Mouse (Mus musculus): Measurements from ENCODE around the gene Msto1. TPM values are rescaled to one million over a fixed set of nuclear protein-coding genes. Genes with fewer than 3 reads are reported as not detected.
"Not testable (repeated sequence)": the region's sequence is repeated elsewhere in the genome, so short reads cannot be mapped to it uniquely, and the experiment has no call there.

Gene Msto1
- 40.6 and 41.3 TPM in 2 replicates for polyA plus RNA-seq (2015; fragmentation: Nextera tagmentation; extraction: Ambion mirVana)

DNA sequence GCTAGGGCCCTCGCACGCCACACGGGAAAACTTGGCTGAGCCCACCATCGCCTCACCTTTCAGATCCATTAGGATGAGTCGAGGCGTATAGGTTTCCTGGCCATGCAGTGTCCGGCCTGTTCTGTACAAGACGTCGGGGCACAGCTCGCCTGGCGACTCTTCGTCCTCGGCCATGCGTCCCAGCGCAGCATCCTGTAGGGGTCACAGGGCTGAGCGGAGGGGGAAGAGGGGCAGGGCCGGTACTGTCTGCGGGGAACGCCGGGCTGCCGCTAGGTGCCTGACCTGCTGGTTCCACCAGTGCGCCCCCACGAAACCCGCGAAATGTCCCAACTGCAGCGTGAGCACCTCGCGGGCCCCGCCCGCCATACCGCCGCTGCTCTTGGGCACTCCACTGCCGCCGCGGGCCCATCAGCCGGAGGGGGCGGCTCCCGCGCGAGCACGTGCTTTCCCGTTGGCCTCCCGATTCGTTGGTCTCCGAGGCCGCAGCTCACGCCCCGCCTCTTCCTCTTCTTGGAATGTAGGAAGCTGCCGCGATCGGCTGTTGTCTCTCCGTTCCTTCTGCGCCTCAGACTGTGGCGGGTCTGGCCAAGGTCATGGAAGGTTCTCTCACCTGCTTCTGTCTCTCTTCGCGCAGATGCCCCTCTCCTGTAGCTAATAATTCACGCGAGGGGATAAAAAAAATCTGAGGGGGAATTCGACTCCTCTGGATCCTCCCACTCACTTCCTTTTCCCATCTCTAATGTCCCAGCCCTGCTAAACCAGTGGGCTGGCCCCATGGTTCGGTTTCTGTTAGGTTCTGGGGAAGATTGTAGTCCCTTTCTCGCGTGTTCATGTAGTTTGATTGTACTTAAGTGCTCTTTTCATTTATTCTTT lies at the start of gene Msto1:
TSS of gene Msto1 (minus strand) at position 489 of the 873 bp plus-strand sequence.
- peak within 1 kb of the TSS; percentile 65 for H3K9ac ChIP-seq
- no peaks in the 10 kb centered on the region for H3K27me3 ChIP-seq
- H3K4me1 ChIP-seq: peaks cover 16% of the 10 kb centered on the region
- peak within 1 kb of the TSS; percentile 74 for H3K4me2 ChIP-seq
- peak; percentile 93 for ATAC-seq (ENCODE audit: insufficient number of reproducible peaks, low FRiP score, low TSS enrichment, low read depth)
- under 1% methylated on average over 62 of the region's 62 CpGs for WGBS
- peak within 1 kb of the TSS; percentile 88 for H3K27ac ChIP-seq
- peak within 1 kb of the TSS; percentile 74 for H3K4me3 ChIP-seq
- no peaks in the 10 kb centered on the region for H3K9me3 ChIP-seq
- H3K36me3 ChIP-seq: peaks cover 37% of the 10 kb centered on the region

DNA sequence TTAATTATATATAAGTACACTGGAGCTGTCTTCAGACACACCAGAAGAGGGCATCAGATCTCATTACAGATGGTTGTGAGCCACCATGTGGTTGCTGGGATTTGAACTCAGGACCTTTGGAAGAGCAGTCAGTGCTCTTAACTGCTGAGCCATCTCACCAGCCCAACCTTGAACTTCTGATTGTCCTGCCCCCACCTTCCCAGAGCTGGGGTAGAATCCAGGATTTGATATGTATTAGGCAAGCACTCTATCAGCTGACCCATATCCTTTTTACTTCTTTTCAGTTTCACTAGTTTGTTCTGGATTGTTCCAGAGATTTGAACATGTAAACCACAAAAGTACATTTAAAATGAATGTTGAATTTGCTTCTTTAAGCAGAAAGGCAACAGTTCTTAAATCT lies 49.4 kb upstream of the Msto1 start:
- H3K27ac ChIP-seq; H3K9ac ChIP-seq; H3K4me3 ChIP-seq; H3K4me1 ChIP-seq; H3K4me2 ChIP-seq; H3K27me3 ChIP-seq; ATAC-seq (ENCODE audit: insufficient number of reproducible peaks, low FRiP score, low TSS enrichment, low read depth); H3K9me3 ChIP-seq: not testable (repeated sequence)
- peaks cover 17% of the 10 kb centered on the region for H3K36me3 ChIP-seq

DNA sequence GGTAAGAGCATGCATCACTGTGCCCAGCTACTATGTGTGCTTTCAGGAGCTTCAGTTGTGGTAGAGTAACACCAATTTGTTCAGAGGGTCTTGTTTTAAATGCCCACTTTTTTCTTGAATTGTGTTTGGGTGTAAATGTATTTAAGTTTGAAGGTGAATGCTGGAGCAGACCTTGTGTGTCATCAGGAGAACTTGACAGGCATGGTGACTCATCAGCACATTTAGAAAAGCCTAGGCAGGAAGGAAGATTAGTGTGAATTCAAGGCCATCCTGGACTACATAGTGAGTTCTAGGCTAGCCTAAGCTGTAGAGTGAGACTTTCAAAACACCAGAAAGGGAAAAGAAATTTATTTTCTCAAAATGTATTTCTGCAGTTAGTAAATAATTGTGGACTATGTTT lies 39.9 kb upstream of the Msto1 start:
- Histone ChIP-seq H3K27me3 (no peaks in the 10 kb centered on the region), H3K36me3 (no peaks in the 10 kb centered on the region), H3K4me1 (peaks cover 18% of the 10 kb centered on the region; the same call in 1 of the 2 replicates), H3K9me3 (no peaks in the 10 kb centered on the region), H3K4me3 (no peak overlapping the region), H3K9ac (no peak overlapping the region), H3K4me2 (no peak overlapping the region), H3K27ac (no peak overlapping the region)
- no peak for ATAC-seq (ENCODE audit: insufficient number of reproducible peaks, low FRiP score, low TSS enrichment, low read depth)

DNA sequence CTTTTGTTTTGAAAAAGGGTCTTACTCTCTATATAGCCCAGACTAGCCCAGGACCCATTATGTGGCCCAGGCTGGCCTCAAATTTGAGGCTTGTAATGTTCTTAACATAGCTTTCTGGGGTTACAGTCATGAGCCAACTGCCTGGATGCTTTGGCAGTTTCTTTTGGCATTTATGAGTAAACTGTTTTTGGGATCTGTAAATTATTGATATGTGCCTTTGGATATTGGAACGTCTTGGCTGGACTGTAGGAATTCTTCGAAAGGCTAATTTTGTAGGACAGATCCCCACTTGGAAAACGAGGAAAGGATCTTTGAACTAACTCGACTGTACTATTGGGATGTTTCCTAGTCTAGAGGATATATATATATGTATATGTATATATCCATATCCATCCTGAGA lies 39.4 kb upstream of the Msto1 start:
- 79% methylated on average over 4 of the region's 4 CpGs for WGBS
- no peaks in the 10 kb centered on the region for H3K36me3 ChIP-seq
- no peak overlapping the region for H3K27ac ChIP-seq
- peaks cover 21% of the 10 kb centered on the region for H3K4me1 ChIP-seq
- no peak for ATAC-seq (ENCODE audit: insufficient number of reproducible peaks, low FRiP score, low TSS enrichment, low read depth)
- no peak overlapping the region for H3K4me2 ChIP-seq
- no peaks in the 10 kb centered on the region for H3K27me3 ChIP-seq
- no peak overlapping the region for H3K4me3 ChIP-seq
- no peak overlapping the region for H3K9ac ChIP-seq
- H3K9me3 ChIP-seq: no peaks in the 10 kb centered on the region

DNA sequence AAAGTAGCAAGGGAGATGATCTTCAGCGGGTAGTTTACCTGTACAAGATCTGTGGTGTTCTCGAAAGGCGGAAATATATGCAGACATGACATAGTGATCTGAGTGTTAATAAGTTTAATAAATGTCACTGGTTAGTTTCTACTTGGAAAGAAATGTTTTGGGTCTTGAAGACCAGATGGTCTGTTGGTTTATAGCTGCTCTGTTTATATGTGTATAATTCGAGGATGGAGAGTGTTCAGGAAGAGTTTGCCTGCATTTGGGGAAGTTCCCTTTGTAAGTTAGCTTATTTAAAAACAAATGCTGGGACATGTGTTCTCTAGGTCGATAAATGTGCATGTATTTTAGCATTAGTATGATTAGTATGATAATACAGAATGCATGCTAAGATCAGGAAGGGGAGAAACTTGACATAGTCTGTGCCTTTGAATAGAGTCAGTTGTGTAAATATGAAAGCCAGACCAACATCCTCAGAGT lies 37.6 kb upstream of the Msto1 start:
- peak overlapping the region; percentile 100 for H3K27ac ChIP-seq
- peak overlapping the region; percentile 84 for H3K4me3 ChIP-seq
- H3K4me1 ChIP-seq: peaks cover 30% of the 10 kb centered on the region
- peak overlapping the region; percentile 91 for H3K9ac ChIP-seq
- WGBS: 2% methylated on average over 5 of the region's 5 CpGs
- no peaks in the 10 kb centered on the region for H3K27me3 ChIP-seq
- ATAC-seq (ENCODE audit: insufficient number of reproducible peaks, low FRiP score, low TSS enrichment, low read depth): no peak
- H3K4me2 ChIP-seq: peak overlapping the region; percentile 50
- H3K9me3 ChIP-seq: no peaks in the 10 kb centered on the region
- H3K36me3 ChIP-seq: no peaks in the 10 kb centered on the region

DNA sequence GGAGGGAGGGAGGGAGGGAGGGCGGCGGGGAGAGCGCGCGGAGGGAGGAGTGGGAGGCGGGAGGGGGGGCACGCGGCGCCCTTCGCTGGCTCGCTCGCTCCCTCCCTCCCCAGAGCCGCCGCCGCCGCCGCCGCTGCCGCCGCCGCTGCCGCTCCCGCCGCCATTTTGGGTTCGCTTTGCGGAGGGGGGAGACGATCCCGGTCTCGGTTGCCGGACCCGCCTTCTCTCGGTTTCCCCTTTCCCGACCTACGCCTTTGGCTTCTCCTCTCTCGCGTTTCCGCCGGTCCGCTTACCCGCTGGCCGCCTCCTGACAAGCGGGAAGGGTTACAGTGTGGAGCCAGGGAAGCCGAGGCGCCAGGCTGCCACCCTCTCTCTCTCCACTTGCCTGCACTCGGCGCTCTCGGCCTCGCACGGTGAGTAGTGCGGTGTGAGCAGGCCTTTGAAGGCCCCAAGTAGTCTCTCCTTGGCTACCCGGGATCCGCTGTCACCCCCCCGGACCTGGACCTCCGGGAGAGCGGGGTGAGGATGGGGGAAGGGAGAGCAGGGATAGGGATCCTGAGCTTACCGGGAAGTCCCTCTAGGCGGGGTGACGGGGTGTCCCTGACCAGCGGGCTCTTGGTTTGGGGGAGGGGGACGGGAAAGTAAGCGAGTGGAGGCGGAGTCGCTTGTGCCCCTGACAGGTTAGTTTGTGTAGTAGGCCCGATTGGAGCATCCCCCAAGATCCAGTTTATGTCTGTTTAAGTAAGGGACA lies 37.0 kb upstream of the Msto1 start, which contains the start of the genes Ash1l and Dap3:
TSS of gene Ash1l (plus strand) at position 47 of the 751 bp plus-strand sequence.
TSS of gene Dap3 (minus strand) at position 606 of the 751 bp plus-strand sequence.
- peaks cover 30% of the 10 kb centered on the region for H3K4me1 ChIP-seq
- under 1% methylated on average over 42 of the region's 64 CpGs for WGBS
- peak within 1 kb of the TSS; percentile 91 for H3K9ac ChIP-seq
- H3K9me3 ChIP-seq: no peaks in the 10 kb centered on the region
- peak within 1 kb of the TSS; percentile 57 for H3K4me2 ChIP-seq
- H3K4me3 ChIP-seq: peak within 1 kb of the TSS; percentile 84
- no peaks in the 10 kb centered on the region for H3K27me3 ChIP-seq
- peak within 1 kb of the TSS; percentile 100 for H3K27ac ChIP-seq
- ATAC-seq (ENCODE audit: insufficient number of reproducible peaks, low FRiP score, low TSS enrichment, low read depth): peak; percentile 82
- H3K36me3 ChIP-seq: no peaks in the 10 kb centered on the region

DNA sequence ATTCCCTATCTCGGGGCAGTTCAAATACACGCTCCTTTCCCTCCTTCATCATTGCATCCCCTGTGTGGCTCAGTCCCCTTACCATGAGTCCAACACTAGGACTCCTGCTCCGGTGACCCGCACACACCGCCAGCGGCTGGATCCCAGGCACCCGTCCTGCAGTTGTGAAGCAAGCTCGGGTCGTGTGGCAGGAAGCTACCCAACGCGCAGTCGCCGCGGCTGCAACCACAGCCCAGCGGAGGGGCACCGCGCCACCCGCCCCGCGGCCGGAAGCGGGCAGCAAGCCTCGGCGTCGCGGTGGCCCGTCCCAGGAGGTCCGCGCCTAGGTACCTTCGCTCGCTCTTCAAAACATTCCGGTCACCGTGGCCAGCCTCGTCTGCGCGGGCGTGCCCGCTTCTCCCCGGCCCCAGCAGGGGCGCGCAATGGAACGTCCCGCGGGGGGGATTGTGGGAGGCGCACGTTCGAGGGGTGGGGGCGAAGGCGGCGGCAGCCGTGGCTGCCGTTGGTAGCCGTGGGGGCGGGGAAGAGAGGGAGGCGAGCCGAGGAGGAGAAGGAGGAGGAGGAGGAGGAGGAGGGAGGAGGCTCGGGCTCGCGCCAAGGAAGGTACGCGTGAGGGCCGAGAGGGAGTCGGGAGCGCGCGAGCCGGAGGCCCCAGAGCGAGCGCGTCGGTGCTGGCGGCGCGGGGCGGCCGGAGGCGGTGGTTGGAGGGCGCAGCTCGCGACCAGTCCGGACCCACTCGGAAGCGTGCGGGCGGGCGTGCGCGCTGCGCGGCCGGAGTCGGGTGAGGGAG lies 36.2 kb upstream of the Msto1 start:
- Histone ChIP-seq H3K9me3 (no peaks in the 10 kb centered on the region), H3K4me1 (peaks cover 30% of the 10 kb centered on the region), H3K27me3 (no peaks in the 10 kb centered on the region), H3K36me3 (no peaks in the 10 kb centered on the region), H3K4me2 (peak overlapping the region; percentile 57), H3K9ac (peak overlapping the region; percentile 91), H3K27ac (peak overlapping the region; percentile 100), H3K4me3 (peak overlapping the region; percentile 84)
- WGBS: under 1% methylated on average over 62 of the region's 92 CpGs
- peak; percentile 91 for ATAC-seq (ENCODE audit: insufficient number of reproducible peaks, low FRiP score, low TSS enrichment, low read depth)

DNA sequence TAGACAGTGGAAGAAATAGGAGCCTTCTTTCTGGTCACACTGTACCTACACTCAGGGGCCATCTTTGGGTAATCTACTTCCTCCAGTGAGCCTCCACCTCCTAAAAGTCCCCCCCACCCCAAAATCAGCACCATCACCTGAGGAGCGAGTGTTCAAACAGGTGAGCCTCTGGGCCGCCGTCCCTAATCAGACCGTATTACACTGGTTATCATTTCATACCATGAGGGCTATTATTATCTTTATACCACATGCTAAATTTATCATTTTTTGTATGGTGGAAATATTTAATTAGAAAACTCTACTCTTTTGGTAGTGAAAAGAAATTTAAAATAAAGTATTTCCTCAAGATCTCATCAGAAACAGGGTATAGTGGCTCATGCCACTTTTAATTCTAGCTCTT lies 30.3 kb upstream of the Msto1 start:
- no peaks in the 10 kb centered on the region for H3K27me3 ChIP-seq
- peaks cover 28% of the 10 kb centered on the region for H3K36me3 ChIP-seq
- no peak overlapping the region for H3K27ac ChIP-seq
- H3K4me3 ChIP-seq: no peak overlapping the region
- ATAC-seq (ENCODE audit: insufficient number of reproducible peaks, low FRiP score, low TSS enrichment, low read depth): no peak
- WGBS: 89% methylated on average over 4 of the region's 4 CpGs
- peaks cover 14% of the 10 kb centered on the region for H3K4me1 ChIP-seq
- no peak overlapping the region for H3K4me2 ChIP-seq
- no peak overlapping the region for H3K9ac ChIP-seq
- no peaks in the 10 kb centered on the region for H3K9me3 ChIP-seq

DNA sequence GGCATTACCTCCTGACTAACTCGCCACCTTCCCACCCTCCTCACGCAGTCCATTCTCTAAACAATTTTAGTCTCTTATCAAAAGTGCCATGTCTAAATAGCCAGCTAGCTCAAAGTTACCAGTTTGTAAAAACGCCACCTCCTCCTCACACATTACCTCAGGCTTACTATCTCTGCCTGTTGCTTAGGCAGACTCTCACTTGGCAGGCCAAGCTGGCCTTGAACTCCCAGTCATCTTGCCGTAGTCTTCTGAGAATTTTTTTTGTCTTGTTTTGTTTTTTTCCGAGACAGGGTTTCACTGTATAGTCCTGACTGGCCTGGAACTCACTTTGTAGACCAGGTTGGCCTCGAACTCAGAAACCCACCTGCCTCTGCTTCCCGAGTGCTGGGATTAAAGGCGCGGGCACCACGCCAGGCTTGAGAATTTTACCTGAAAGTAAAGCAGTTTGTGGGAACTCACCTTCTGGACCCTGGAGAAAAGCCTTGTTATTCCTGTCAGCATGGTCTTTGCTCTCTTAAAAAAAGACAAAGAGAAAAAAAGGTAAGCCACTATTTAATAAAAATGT lies 28.6 kb upstream of the Msto1 start:
- Histone ChIP-seq H3K4me2 (no peak overlapping the region), H3K27me3 (no peaks in the 10 kb centered on the region), H3K36me3 (peaks cover 43% of the 10 kb centered on the region), H3K9ac (no peak overlapping the region), H3K4me3 (no peak overlapping the region), H3K4me1 (0 out of 2 replicates have a peak, but pooled peaks cover 2% of the 10 kb centered on the region), H3K9me3 (no peaks in the 10 kb centered on the region), H3K27ac (no peak overlapping the region)
- ATAC-seq (ENCODE audit: insufficient number of reproducible peaks, low FRiP score, low TSS enrichment, low read depth): no peak
- WGBS: 94% methylated on average over 10 of the region's 10 CpGs

DNA sequence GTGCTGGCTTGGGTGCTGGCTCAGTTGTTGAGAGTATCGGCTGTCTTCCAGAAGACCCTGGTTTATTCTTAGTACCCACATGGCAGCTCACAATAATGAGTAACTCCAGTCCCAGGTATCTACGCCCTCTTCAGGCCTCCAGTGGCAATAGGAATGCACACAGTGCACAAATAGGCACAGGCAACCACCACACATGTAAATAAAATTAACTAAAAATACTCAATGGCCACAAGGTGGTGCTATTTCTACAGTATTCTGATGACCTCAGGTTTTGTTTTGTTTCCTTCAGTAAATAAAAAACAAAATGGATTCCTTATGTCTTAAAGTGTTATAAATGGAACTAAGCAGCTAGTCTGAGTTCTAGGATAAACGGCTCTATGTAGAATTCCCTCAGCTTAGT lies 25.9 kb upstream of the Msto1 start:
- H3K9ac ChIP-seq: no peak overlapping the region
- no peak overlapping the region for H3K4me2 ChIP-seq
- ATAC-seq (ENCODE audit: insufficient number of reproducible peaks, low FRiP score, low TSS enrichment, low read depth): no peak
- WGBS: 65% methylated on average over 3 of the region's 3 CpGs
- no peak overlapping the region for H3K27ac ChIP-seq
- no peaks in the 10 kb centered on the region for H3K9me3 ChIP-seq
- no peaks in the 10 kb centered on the region for H3K4me1 ChIP-seq
- no peak overlapping the region for H3K4me3 ChIP-seq
- H3K27me3 ChIP-seq: no peaks in the 10 kb centered on the region
- H3K36me3 ChIP-seq: peaks cover 66% of the 10 kb centered on the region

DNA sequence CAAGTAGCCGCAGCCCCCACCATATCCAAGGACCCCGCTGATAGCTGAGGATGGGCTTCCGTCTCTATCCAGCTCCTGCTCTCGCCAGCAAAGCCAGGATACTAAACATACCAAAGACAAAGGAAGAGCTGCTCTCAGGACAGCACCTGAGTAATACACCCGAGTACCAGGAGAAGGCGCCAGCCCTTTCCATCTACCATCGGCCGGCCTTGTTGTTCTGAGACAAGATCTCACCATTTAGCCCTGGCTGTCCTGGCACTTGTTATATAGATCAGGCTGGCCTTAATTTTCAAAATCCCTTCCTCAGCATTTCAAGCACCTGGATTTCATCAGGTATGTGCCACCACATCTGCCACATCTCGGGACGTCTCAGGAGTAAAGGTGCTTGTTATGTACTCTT lies 25.3 kb upstream of the Msto1 start:
- H3K9me3 ChIP-seq: no peaks in the 10 kb centered on the region
- H3K4me2 ChIP-seq: no peak overlapping the region
- no peak for ATAC-seq (ENCODE audit: insufficient number of reproducible peaks, low FRiP score, low TSS enrichment, low read depth)
- no peaks in the 10 kb centered on the region for H3K27me3 ChIP-seq
- H3K9ac ChIP-seq: no peak overlapping the region
- peaks cover 72% of the 10 kb centered on the region for H3K36me3 ChIP-seq
- no peak overlapping the region for H3K4me3 ChIP-seq
- H3K27ac ChIP-seq: no peak overlapping the region
- WGBS: 93% methylated on average over 10 of the region's 10 CpGs
- H3K4me1 ChIP-seq: no peaks in the 10 kb centered on the region

Measured in limb, embryonic 15.5 days (tissue).